Mouse (Mus musculus): Measurements from ENCODE around the gene Syt16.

DNA sequence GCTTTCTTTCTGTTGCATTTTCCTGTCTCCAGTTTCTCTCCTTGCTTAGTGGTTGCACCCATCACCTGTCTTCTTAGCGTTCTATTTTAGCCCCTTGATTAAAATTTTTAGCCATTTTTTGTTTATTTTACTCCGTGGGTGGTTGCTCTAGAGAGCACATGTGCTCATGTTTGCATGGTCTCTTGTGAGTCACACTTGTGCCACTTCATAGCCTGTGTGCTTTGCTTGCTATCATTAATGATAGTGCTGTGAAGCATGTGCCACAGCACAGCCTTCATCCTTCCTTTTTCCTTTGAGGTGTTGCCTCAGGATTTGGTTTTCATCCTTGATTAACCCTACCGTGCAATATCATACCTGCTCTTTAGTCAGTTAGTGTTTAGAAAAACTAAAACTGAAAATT lies 214.7 kb downstream of the Syt16 start:
- TF ChIP-seq SMC3 (IDR thresholded peaks at IDR 0.05; ENCODE audit: low read depth, low read length) (no peak), EP300 (IDR thresholded peaks at IDR 0.05; ENCODE audit: low read length) (no peak), CTCF (conservative IDR thresholded peaks at IDR 0.05 in 1 of 2, IDR thresholded peaks at IDR 0.05 in 1 of 2; ENCODE audit: low read depth in 2 of 2, low read length in 2 of 2) (no peak), MAFK (IDR thresholded peaks at IDR 0.05; ENCODE audit: insufficient replicate concordance, low read length) (no peak)
